Mouse (Mus musculus): ENCODE measurements around the gene Zfp385b.

Zfp385b gene

GRCm38 (mm10) chr2:77508731-77509130 lies 310.7 kb downstream of the Zfp385b start:
- DNase-seq, result no peak

- no peak for DNase-seq
Observed at GRCm38 (mm10) chr2:77506308-77506707, 313.1 kb downstream of the Zfp385b start.

GRCm38 (mm10) chr2:77505614-77506013 lies 313.8 kb downstream of the Zfp385b start:
- DNase-seq, result no peak

GRCm38 (mm10) chr2:77503674-77504351 lies 315.6 kb downstream of the Zfp385b start:
- no peak for DNase-seq

- DNase-seq, result no peak
Observed at GRCm38 (mm10) chr2:77503217-77503616, 316.2 kb downstream of the Zfp385b start.

GRCm38 (mm10) chr2:77502458-77502857 lies 317.0 kb downstream of the Zfp385b start:
- no peak for DNase-seq

- no peak for DNase-seq
Observed at GRCm38 (mm10) chr2:77500480-77500879, 319.0 kb downstream of the Zfp385b start.

GRCm38 (mm10) chr2:77498379-77498778 lies 321.1 kb downstream of the Zfp385b start:
- no peak for DNase-seq

- no peak for DNase-seq
Observed at GRCm38 (mm10) chr2:77497942-77498341, 321.5 kb downstream of the Zfp385b start.

GRCm38 (mm10) chr2:77496071-77496470 lies 323.4 kb downstream of the Zfp385b start:
- DNase-seq, result no peak

- DNase-seq, result no peak
Observed at GRCm38 (mm10) chr2:77495344-77495743, 324.1 kb downstream of the Zfp385b start.

- DNase-seq, result no peak
Observed at GRCm38 (mm10) chr2:77493695-77494094, 325.7 kb downstream of the Zfp385b start.

GRCm38 (mm10) chr2:77487151-77487550 lies 332.3 kb downstream of the Zfp385b start:
- no peak for DNase-seq

- DNase-seq, result no peak
Observed at GRCm38 (mm10) chr2:77481274-77481673, 338.2 kb downstream of the Zfp385b start.

GRCm38 (mm10) chr2:77477536-77477935 lies 341.9 kb downstream of the Zfp385b start:
- no peak for DNase-seq

GRCm38 (mm10) chr2:77476444-77476843 lies 343.0 kb downstream of the Zfp385b start:
- DNase-seq, result no peak

GRCm38 (mm10) chr2:77472254-77472837 lies 347.1 kb downstream of the Zfp385b start:
- DNase-seq, result no peak

- no peak for DNase-seq
Observed at GRCm38 (mm10) chr2:77470716-77471115, 348.7 kb downstream of the Zfp385b start.

- no peak for DNase-seq
Observed at GRCm38 (mm10) chr2:77461413-77461812, 358.0 kb downstream of the Zfp385b start.

GRCm38 (mm10) chr2:77460011-77460410 lies 359.4 kb downstream of the Zfp385b start:
- DNase-seq, result no peak

GRCm38 (mm10) chr2:77458431-77458830 lies 361.0 kb downstream of the Zfp385b start:
- DNase-seq, result no peak

- DNase-seq, result no peak
Observed at GRCm38 (mm10) chr2:77457120-77457519, 362.3 kb downstream of the Zfp385b start.

- DNase-seq, result no peak
Observed at GRCm38 (mm10) chr2:77456602-77457001, 362.8 kb downstream of the Zfp385b start.

- DNase-seq, result no peak
Observed at GRCm38 (mm10) chr2:77454341-77454937, 365.0 kb downstream of the Zfp385b start.

All from B cell, adult 2 months (primary cell).